Mouse (Mus musculus) gonadal fat pad, adult 2 months (tissue): ENCODE measurements around the gene Vdr. TPM values are rescaled to one million over a fixed set of nuclear protein-coding genes. Genes with fewer than 3 reads are reported as not detected.
"Not testable (repeated sequence)": the region's sequence is repeated elsewhere in the genome, so short reads cannot be mapped to it uniquely, and the experiment has no call there.

Source experiments
- DNase-seq: peaks from one replicate; pipeline ENCODE4 v3.0.0-alpha.2; 2012; ENCODE audit warnings: low read depth
- polyA plus RNA-seq: library from polyadenylated mRNA; depleted of rRNA; stranded (reverse); fragments of >200 nt; gene quantifications from 2 replicates; pipeline ENCODE4 v1.2.3, GENCODE M21; 2012

Gene Vdr
- polyA plus RNA-seq, 1 experiment, result 2.6 TPM

GRCm38 (mm10) chr15:97880441-97880840, 30.0 kb downstream of the Vdr start:
- no peak for DNase-seq

DNA sequence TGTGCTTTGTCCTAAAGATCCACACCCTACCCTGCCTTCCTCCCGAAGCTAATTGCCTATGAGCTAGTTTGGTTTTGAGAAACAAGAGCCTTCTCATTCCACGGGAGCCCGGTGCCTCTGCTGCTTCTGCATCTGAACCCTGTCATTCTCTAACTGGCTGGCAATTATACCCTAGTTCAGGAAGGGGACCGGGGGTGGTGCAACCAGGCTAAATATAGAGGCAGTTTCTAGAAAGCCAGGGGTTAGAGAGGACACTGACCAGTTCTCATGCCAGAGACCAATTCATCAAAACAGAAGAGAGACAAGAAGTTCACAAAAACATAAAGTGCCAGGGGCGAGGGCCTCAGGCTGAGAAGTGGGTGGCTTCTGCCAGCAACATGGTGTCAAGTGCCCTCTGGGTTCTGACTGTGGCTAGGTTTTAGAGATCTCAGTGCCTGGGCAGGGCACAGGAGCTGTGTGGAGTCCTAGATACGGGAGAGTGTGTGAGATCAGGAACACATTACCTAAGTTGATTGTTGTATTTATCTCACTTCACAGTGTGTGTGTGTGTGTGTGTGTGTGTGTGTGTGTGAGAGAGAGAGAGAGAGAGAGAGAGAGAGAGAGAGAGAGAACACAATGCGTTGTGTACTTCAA, 31.6 kb downstream of the Vdr start:
- no peak for DNase-seq

DNA sequence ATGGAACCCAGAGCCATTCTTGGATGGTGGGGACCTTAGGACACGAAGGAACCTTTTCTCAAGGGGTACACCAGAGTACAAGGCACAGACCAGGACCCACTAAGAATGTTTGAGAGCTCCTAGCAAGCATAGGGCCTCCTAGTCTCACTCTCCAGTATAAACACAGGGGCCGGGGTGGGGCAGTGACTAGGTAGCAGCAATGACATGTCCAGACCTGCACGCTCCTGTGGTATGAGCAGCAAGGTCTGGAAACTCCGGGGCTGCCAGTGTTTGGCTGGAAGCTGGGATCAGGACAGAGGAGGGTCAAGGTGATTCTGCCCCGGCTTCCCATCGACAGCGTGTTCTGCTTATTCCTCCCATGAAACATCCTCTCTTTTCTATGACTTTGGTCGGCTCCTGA, 34.6 kb downstream of the Vdr start:
- no peak for DNase-seq

DNA sequence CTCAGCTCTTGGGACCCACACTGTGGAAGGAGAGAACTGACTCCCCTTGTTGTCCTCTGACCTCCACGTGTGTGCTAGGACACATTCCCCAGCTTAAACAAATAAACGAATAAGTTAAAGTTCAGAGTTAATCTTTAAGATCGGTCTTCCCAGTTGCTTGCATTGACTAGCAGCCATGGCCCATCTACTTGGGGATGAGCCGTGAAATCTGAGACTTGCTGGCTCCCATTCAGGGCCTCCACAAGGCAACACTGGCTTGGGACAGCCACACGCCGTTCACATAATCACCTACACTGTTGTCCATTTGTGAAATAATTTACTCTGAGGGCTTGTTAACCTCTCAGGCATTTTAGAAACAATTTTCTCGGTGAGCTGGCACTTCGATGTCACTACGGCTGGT, 36.7 kb downstream of the Vdr start:
- no peak for DNase-seq

DNA sequence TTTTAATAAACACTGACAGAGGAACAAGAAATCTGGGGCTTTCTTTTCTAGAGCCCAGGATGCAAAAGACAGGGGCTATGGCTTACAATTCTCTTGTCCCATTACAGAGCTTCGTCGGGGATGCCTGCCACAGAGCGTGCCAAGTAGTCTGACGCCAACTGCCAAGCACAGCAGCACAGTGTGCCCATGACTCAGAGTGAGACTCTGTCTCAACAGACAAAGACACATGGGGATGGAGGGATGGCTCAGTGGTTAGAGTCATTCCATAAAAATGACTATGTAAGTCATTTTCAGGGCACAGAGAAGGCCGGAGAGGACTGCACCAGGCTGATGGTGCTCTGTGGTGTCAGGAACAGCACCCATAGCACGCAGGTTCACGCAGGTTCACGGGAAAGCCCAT, 38.3 kb downstream of the Vdr start:
- no peak for DNase-seq

DNA sequence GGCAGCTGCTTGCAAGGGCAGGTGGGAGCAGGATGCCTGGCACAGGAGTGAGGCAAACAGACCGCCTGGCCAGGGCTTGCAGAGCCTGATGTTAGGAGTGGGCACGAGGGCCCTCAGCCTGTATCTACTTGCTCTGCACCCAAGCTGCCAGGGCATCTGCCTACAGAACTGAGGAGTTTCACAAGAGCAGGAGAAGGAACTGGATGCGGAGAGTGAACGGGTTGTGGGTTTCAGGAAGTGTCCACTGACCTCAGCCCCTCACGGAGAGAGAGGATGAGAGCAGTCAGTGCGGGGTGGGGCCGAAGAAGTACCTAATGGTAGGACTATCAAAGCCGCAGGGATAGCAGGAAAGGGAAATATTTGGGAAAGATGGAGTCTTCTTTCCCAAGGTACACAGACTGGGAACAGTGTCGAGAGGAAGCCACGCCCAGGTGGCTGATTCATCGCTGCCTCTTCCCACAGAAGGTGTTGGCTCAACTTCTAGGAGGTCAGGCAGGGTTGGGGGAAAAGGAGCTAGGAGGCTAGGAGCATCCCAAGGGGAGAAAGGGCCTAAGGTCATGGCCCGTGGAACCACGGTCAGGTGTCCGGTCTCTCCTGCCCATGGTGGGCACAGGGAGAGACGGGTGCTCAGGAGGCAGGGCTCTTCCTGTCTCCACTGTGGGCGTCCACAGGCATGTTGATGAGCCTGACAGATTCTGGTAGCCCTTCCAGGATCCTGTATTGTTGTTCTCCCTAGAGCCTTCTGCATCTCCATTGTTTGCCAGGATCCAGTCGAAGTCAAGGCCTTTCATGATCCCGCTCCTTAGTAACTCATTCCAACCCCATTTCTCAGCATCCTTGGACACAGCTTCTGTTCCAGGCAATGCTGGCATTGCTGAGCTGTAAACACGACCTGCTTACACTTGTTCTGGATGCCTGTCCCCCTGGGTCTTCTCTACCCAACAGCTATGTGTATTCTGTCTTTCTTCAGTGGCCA, 39.1 kb downstream of the Vdr start:
- DNase-seq, result no peak

DNA sequence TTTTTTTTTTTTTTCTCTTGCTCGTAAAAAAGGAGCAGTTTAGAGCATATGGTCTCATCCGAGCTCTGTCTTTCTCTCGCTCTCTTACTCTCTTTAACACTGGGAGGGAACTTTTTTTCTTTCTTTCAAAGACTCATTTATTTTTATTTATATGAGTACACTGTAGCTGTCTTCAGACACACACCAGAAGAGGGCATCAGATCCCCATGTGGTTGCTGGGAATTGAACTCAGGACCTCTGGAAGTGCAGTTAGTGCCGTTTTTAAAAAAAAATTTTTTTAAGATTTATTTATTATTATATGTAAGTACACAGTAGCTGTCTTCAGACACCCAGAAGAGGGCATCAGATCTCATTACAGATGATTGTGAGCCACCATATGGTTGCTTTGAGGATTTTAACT, 40.3 kb downstream of the Vdr start:
- DNase-seq, result not testable (repeated sequence)

- DNase-seq, result no peak
These were observed 41.4 kb downstream of the Vdr start for GRCm38 (mm10) chr15:97868985-97869384.

- DNase-seq, result no peak
These were observed 44.4 kb downstream of the Vdr start for GRCm38 (mm10) chr15:97865988-97866387.

DNA sequence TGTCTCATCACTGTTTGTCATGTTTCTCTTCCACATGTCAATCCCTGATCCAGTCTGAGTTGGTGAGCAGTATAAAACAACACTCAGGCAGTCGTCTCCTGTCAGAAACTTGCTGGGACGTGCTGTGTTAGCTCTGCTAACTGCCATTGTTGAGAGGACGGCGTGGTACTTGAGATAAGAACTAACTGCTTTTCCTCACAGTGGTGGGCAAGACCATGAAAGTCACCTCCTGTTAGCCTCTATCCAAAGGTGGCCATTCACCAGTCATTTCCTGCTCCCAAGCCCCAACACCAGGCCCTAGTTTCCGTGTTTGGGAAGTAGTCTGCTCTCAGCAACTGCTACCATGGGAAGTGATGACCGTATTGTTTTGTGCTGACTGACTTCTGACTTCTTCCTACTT, 45.3 kb downstream of the Vdr start:
- no peak for DNase-seq

GRCm38 (mm10) chr15:97864361-97865045, 45.9 kb downstream of the Vdr start:
- no peak for DNase-seq

- DNase-seq, result no peak
These were observed 46.9 kb downstream of the Vdr start for GRCm38 (mm10) chr15:97863494-97863881.

DNA sequence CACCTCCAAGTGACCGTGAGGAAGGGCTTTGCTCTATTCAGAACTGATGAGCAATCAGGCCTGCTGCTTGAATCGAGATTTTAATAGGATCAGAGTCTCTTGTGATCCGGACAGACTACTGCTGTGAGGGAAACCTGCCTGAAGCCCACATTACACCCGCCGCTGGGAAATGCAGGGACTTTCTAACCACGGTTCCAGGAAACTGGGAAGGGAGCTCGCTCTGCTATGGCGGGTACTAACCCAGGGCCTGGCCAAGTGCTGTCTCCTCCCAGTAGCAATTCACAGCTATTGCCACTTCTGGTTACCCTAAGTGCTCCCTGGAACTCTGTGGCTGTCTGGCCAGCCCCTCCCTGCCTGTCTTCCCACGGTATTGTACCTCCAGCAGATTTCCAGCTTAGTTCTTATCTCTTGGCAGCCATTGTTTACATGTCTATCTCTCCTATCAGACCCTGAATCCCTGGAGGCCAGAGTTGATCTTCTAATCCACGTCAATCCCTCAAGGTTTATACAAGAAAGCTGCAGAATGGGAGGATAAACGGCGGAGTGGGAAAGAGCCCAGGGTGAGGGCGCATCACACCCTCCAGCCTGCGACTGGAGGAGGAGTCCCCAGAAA, 47.4 kb downstream of the Vdr start:
- DNase-seq, result no peak

DNA sequence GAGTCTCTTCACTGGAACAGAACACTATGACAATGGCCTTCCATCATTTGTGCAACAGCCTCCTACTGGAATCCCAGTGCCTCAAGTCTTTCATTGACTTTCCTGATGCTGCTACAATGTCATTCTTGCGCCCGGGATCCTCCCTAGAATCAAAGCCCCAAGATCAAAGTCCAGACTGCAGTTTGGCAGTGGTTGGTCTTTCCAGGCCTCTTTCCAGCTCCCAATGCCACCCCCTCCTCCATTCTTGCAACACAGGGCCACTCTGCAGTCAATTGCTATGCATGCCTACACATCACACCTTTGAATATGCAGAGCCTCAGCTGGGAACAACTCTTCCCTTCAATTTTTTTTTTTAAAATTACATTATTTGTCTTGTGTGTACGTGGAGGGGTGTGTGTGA, 50.1 kb downstream of the Vdr start:
- no peak for DNase-seq

- DNase-seq, result no peak
These were observed 52.0 kb downstream of the Vdr start for GRCm38 (mm10) chr15:97858431-97858830.

GRCm38 (mm10) chr15:97854551-97854950, 55.9 kb downstream of the Vdr start:
- no peak for DNase-seq

DNA sequence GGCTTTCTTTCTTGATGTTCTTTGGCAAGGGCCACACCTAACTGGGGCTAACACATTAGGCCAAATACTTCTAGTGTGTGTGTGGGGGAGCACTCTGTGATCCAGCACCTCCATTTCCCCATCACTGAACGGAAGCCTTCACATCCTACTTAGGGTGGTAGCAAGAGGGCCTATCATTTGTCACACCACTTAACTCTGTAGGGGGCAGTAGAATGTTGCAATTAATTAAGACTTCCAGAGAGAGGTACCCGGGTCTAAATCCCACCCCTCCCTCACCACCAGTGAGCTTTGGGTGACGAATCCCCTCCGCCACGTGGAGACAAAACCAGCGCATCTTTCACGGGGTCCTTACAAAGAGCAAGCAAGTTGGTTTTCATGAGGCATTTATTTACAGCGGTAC, 56.4 kb downstream of the Vdr start:
- DNase-seq, result no peak

DNA sequence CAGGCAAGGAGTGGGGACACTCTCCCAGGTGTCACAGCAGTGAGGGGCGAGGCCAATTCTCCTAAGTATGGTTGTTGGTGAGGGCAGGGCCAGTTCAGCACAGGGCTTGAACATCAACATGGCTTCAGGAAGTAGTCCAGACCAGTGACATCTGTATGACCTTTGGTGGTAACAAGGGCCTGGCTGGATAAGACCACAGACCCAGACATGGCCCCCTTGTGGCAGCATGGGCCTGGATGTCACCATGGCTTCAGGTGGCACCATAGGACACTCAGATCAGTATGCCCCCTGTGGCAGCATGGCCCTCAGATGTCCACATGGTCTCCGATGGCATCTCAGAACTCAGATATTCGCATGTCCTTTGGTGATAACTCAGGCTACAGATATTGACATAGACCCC, 58.1 kb downstream of the Vdr start:
- DNase-seq, result no peak

DNA sequence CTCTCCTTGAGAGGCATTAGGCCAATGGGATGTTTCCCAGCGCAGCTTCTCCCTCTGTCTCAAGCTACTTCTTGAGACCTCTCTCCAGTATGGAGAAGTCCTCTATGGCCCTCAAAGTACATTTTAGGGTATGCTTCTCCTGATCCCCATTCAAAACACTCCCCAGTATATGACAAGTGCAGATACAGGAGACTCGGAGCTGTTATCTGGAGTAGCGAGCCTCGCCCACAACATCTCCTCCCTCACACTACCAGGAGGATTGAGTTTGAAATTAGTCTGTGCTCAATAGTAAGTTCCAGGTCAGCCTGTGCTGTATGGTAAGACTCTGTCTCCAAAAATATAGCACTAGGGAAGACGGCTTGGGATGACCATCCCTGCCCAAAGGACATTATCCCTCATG, 59.4 kb downstream of the Vdr start:
- no peak for DNase-seq

DNA sequence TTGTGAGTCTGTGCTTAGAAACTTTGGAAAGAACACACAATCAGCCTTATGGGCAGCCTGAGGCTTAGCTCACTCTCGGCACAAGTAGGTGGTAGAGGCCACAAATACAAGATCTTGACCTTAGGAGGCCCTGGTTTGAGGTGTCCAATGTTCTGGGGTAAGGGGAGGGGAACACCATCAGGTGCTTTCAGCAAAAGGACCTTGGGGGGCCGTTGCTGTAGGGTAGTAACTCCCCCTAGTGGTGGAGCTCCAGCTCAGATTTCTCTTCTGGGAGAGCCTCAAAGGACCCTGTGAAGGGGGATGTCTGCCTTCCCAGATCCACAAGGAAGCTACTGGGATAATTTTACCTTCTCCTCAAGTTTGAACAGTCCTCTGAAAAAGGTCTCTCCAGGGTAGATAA, 60.0 kb downstream of the Vdr start:
- DNase-seq, result no peak

DNA sequence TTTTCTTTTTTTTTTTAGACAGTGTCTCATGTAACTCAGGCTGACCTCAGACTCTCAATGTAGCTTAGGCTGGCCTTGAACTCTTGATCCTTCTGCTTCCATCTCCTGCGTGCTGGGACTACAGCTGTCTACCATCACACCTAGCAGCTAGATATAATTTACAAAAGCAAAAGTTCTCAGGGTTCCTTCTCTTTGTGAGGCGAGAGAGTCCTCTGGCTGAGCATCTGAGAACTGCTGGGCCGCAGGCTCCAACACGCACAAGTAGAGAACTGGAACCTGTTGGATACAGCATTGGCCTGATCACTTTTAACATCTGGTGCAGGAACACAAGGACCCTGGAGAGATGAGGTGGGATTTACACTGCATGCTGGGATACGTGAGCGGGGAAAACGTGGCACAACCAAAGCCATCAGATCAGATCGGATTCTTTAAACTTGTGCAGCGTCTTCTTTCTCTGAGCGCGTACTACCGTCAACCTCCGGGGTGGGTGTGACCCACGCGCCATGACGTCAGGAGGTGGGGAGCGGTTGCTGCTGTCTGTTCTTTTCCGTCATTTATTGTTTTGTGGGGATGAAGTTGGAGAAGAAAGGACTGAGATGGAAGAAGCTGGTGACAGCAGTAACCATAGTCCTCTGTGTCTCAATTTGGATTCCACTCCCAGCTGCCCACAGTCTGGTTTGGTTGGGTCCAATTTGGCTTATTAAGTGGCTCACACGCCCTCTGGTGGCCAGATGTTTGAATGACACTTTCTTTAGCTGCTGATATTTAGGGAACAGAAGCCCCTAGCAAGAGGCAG, 61.1 kb downstream of the Vdr start:
- no peak for DNase-seq
